Mouse (Mus musculus) bone marrow, adult 2 months (tissue): ENCODE measurements around the gene Rgsl1.

ENCODE experiments used
- CTCF ChIP-seq: fragments of 200-500 bp; IDR thresholded peaks from 2 replicates; pipeline ENCODE4 v1.5.1; 2011; ENCODE audit warnings: low read length, control low read depth; ENCODE audit not compliant: control insufficient read depth, insufficient read depth
- POLR2A ChIP-seq: fragments of 200-500 bp; IDR thresholded peaks from 2 replicates; pipeline ENCODE4 v1.6.1; 2011; ENCODE audit warnings: low read depth, mild to moderate bottlenecking, control low read depth, low read length, borderline replicate concordance; ENCODE audit not compliant: control insufficient read depth

DNA sequence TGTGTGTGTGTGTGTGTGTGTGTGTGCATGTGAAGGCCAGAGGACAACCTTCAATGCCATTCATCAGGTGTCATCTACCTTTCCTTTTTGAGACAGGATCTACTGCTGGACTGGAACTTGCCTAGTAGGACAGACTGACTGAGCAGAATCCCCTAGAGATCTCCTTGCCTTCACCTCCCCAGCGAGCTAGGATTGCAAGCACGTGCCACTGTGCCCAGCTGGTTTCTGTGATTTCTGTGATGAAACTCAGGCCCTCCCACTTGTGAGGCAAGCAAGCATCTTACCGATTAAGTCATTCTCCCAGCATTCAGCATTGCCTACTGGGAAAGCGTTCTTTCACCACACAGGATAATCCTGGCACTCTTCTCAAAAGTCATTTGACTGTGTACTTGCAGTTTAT lies 13.2 kb downstream of the Rgsl1 start:
- no peak for TF ChIP-seq CTCF
- TF ChIP-seq POLR2A: no peak
